Mouse (Mus musculus) small intestine, adult 2 months (tissue): ENCODE results near the gene Zcchc10. TPM values are rescaled to one million over a fixed set of nuclear protein-coding genes. Genes with fewer than 3 reads are reported as not detected.
"Not testable (repeated sequence)": the region's sequence is repeated elsewhere in the genome, so short reads cannot be mapped to it uniquely, and the experiment has no call there.

ENCODE experiments used
- H3K27ac ChIP-seq: fragments of 200-500 bp; 2 replicates; pipeline ENCODE4 v1.5.1; 2012; ENCODE audit warnings: low read depth, low read length, control low read depth, inconsistent platforms; ENCODE audit not compliant: insufficient read depth
- H3K27me3 ChIP-seq: fragments of 200-500 bp; 2 replicates; pipeline ENCODE4 v1.6.1; 2012; ENCODE audit warnings: mild to moderate bottlenecking, moderate library complexity, low read length, inconsistent platforms; ENCODE audit not compliant: control insufficient read depth, insufficient read depth
- H3K36me3 ChIP-seq: fragments of 200-500 bp; 2 replicates; pipeline ENCODE4 v1.6.1; 2012; ENCODE audit warnings: mild to moderate bottlenecking, low read length, control low read depth, inconsistent platforms; ENCODE audit not compliant: control insufficient read depth, insufficient read depth
- H3K4me1 ChIP-seq: fragments of 200-500 bp; 2 replicates; pipeline ENCODE4 v1.6.1; 2012; ENCODE audit warnings: low read length, inconsistent platforms, mixed read lengths; ENCODE audit not compliant: control insufficient read depth, insufficient read depth, insufficient read length
- H3K4me3 ChIP-seq: fragments of 200-500 bp; 2 replicates; pipeline ENCODE4 v1.5.1; 2012; ENCODE audit warnings: low read depth, mild to moderate bottlenecking, control low read depth, inconsistent platforms, low read length, moderate library complexity
- CTCF ChIP-seq: fragments of 200-500 bp; IDR thresholded peaks from 2 replicates; pipeline ENCODE4 v1.5.1; 2012; ENCODE audit warnings: low read depth, mild to moderate bottlenecking, control low read depth, inconsistent platforms, low read length, moderate library complexity, mixed read lengths; ENCODE audit not compliant: insufficient replicate concordance, insufficient read length; ENCODE audit errors: extremely low read depth
- POLR2A ChIP-seq: fragments of 200-500 bp; IDR thresholded peaks from 2 replicates; pipeline ENCODE4 v1.6.1; 2012; ENCODE audit warnings: low read depth, mild to moderate bottlenecking, control low read depth, inconsistent platforms, low read length, moderate library complexity
- WGBS: fragments of 180-500 bp; shearing (Covaris S2); methylation state at CpG from one replicate; pipeline ENCODE4 v1.1.7; 2018; 5-methylcytosine and 5-hydroxymethylcytosine counted together
- polyA plus RNA-seq: library from polyadenylated mRNA; depleted of rRNA; stranded (reverse); fragments of >200 nt; gene quantifications from 2 replicates; pipeline ENCODE4 v1.2.3, GENCODE M21; 2012; rRNA removed

Zcchc10 gene
- 1.0 and 1.7 TPM in 2 replicates for polyA plus RNA-seq

DNA sequence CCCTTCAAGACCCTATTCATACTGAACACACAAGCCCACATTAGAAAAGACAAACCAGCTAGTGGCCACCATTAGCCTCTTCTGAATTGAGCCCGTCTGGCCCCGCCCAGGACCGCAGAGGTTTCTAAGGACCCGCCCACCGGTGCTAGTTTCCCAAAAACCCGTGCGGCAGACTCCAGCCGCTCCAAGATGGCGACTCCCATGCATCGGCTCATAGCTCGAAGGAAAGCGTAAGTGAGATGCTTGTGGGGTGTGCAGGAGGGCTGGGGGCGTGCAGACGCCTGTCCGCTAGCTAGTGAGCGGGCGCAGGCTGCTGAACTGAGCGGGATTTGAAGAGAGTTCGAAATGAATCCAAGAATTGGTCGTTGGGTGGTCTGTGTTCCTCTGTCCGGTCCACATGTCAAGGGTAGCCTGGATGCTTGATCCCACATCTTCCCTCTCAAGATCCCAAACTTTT is at the start of gene Zcchc10:
Zcchc10 (plus strand) TSS at position 168 of the 457 bp plus-strand sequence.
- peak within 1 kb of the TSS; percentile 85 for H3K4me3 ChIP-seq
- under 1% methylated on average over 21 of the region's 21 CpGs for WGBS
- H3K27ac ChIP-seq, result no peak within 1 kb of the TSS
- TF ChIP-seq POLR2A (peak; percentile 64; the same call in 1 of the 2 replicates), CTCF (no peak)
- peaks cover 15% of the 10 kb centered on the region for H3K36me3 ChIP-seq
- H3K27me3 ChIP-seq, result no peaks in the 10 kb centered on the region
- H3K4me1 ChIP-seq, result peaks cover 4% of the 10 kb centered on the region; the same call in 1 of the 2 replicates

DNA sequence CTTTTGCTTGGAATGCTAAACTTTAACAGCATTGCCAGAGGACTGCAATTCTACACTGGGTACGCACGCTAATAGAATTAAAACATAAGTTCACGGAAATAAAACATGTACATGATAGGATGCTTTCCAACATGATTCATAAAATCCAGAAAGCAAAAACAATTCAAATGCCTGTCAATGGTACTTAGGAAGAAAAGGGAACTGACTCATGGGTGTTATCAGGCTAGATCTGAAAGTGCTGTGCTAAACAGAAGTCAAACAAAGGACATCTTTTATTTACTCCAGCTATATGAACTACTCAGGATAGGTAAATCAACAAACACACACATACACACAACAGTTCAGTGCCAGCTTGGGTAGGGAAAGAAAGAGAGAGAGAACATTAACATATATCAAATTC is 49.1 kb upstream of the Zcchc10 start:
- no peaks in the 10 kb centered on the region for H3K4me1 ChIP-seq
- no peaks in the 10 kb centered on the region for H3K27me3 ChIP-seq
- H3K4me3 ChIP-seq, result no peak overlapping the region
- no peak for TF ChIP-seq CTCF
- TF ChIP-seq POLR2A, result no peak
- WGBS, result 96% methylated on average over 3 of the region's 3 CpGs
- H3K36me3 ChIP-seq, result peaks cover 72% of the 10 kb centered on the region
- no peak overlapping the region for H3K27ac ChIP-seq

DNA sequence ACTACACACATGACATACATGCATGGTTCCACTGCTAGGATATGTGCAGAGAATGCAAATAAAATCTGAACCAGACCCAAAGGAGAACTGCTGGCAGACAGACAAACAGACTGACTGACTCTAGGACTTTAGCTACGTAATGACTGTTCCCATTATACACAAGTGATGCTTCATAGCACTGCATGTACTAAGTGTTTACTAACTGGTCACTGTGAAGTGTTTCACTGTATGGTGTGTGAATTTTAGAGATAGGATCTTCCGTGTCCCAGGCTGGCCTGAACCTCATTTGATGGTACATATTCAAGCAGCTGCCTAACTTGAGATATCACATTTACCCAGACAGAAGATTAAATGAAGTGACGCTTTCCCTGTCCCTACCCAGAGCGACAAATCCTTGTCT is 46.1 kb upstream of the Zcchc10 start:
- no peak for TF ChIP-seq POLR2A
- no peak for TF ChIP-seq CTCF
- H3K36me3 ChIP-seq, result peaks cover 70% of the 10 kb centered on the region
- no peaks in the 10 kb centered on the region for H3K27me3 ChIP-seq
- no peaks in the 10 kb centered on the region for H3K4me1 ChIP-seq
- WGBS, result 80% methylated on average over 4 of the region's 4 CpGs
- no peak overlapping the region for H3K4me3 ChIP-seq
- no peak overlapping the region for H3K27ac ChIP-seq

DNA sequence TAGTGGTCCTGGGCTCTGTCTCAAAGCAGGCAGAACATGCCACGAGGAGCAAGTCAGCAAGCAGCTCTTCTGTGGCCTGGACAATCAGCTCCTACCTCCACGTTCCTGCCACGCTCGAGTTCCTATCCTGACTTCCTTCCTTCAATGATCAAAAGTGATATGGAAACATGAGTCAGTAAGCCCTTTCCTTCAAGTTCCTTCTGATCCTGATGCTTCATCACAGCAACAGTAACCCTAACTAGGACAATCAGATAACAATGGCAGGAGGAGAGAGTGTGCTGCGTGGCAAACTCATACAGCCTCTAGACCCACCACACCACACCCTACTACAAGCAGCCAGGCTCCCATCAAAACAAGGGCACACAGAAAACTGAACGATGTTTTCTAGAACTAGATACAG is 38.6 kb upstream of the Zcchc10 start:
- no peak overlapping the region for H3K4me3 ChIP-seq
- TF ChIP-seq POLR2A (no peak), CTCF (no peak)
- no peaks in the 10 kb centered on the region for H3K4me1 ChIP-seq
- peaks cover 82% of the 10 kb centered on the region for H3K36me3 ChIP-seq
- no peak overlapping the region for H3K27ac ChIP-seq
- 82% methylated on average over 6 of the region's 6 CpGs for WGBS
- H3K27me3 ChIP-seq, result no peaks in the 10 kb centered on the region

DNA sequence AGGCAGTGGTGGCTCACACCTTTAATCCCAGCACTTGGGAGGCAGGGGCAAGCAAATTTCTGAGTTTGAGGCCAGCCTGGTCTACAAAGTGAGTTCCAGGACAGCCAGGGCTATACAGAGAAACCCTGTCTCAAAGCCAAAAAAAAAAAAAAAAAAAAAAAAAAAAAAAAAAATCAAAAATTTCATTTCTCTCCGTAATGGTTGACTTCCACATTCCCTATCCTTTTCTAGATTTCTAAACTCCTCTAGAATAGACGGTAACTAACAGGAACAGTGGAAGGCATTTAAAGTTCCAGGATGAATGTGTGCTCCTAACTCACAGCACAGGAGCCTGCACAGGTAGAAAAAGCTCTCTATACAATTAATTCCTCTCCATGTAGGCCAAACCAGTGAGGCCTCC is 34.3 kb upstream of the Zcchc10 start:
- not testable (repeated sequence) for H3K27ac ChIP-seq, H3K4me3 ChIP-seq, H3K27me3 ChIP-seq, H3K4me1 ChIP-seq
- H3K36me3 ChIP-seq, result peaks cover 63% of the 10 kb centered on the region
- WGBS, result 88% methylated on average over 2 of the region's 2 CpGs

DNA sequence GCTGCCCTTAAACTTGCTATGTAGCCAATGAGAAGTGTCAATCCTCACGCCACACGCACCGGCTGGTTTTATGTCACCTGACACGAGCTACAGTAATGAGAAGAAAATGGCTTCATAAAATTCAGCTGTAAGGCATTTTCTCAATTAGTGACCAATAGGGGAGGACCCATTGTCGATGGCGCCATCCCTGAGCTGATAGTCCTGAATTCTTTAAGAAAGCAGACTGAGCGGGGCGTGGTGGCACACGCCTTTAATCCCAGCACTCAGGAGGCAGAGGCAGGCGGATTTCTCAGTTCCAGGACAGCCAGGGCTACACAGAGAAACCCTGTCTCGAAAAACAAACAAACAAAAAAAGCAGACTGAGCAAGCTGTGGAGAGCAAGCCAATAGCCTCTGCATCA is 33.6 kb upstream of the Zcchc10 start:
- Histone ChIP-seq H3K36me3 (peaks cover 58% of the 10 kb centered on the region), H3K27ac (no peak overlapping the region), H3K27me3 (no peaks in the 10 kb centered on the region), H3K4me3 (no peak overlapping the region), H3K4me1 (no peaks in the 10 kb centered on the region)
- WGBS, result 91% methylated on average over 11 of the region's 11 CpGs
- no peak for TF ChIP-seq POLR2A
- no peak for TF ChIP-seq CTCF

DNA sequence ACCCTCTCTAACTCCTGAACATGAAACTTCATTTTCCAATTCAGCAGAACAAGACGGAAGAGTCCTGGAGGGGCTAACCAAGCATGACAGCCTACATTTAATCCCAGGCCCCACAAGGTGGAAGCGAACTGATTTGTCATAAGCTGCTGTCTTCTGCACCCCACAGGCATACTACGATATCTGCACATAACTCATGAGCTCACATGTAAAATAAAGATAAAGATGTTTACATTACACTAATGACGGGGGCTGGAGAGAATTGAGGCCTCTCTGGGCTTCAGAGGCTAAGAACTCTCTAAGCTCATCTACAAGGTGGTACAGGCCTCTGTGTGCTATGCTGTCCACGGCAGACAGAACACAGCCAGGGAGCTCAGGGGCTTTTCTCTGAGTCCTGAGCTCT is 30.0 kb upstream of the Zcchc10 start:
- Histone ChIP-seq H3K27me3 (no peaks in the 10 kb centered on the region), H3K36me3 (peaks cover 23% of the 10 kb centered on the region), H3K27ac (no peak overlapping the region), H3K4me3 (no peak overlapping the region), H3K4me1 (peaks cover 8% of the 10 kb centered on the region; the same call in 1 of the 2 replicates)
- WGBS, result 42% methylated on average over 5 of the region's 5 CpGs
- TF ChIP-seq CTCF (no peak), POLR2A (no peak)

DNA sequence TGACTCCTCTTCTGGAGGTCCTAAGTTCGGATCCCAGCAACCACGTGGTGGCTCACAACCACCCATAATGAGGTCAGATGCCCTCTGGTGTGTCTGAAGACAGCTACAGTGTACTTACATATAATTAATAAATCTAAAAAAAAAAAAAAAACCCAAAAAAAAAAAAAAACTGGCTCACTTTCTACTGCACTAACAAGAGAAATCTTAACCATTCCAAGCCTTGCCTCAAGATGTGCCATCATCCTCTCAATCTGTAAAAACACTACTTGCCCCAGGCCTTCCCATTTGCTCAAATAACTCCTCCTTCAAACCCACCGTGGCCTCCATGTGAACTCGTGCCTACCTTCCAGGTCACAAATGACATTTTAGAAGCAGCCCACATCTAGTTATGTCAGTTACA is 27.6 kb upstream of the Zcchc10 start:
- TF ChIP-seq CTCF, result no peak
- no peak for TF ChIP-seq POLR2A
- Histone ChIP-seq H3K27me3 (no peaks in the 10 kb centered on the region), H3K4me1 (peaks cover 16% of the 10 kb centered on the region; the same call in 1 of the 2 replicates), H3K36me3 (peaks cover 7% of the 10 kb centered on the region), H3K27ac (no peak overlapping the region), H3K4me3 (no peak overlapping the region)
- 43% methylated on average over 4 of the region's 4 CpGs for WGBS
